Mouse (Mus musculus) small intestine, adult 2 months (tissue): ENCODE measurements around the gene Sdsl.

Experiments used
- CTCF ChIP-seq: fragments of 200-500 bp; IDR thresholded peaks from 2 replicates; pipeline ENCODE4 v1.5.1; 2012; ENCODE audit warnings: low read depth, mild to moderate bottlenecking, control low read depth, inconsistent platforms, low read length, moderate library complexity, mixed read lengths; ENCODE audit not compliant: insufficient replicate concordance, insufficient read length; ENCODE audit errors: extremely low read depth
- POLR2A ChIP-seq: fragments of 200-500 bp; IDR thresholded peaks from 2 replicates; pipeline ENCODE4 v1.6.1; 2012; ENCODE audit warnings: low read depth, mild to moderate bottlenecking, control low read depth, inconsistent platforms, low read length, moderate library complexity

- TF ChIP-seq CTCF (no peak), POLR2A (no peak)
These were observed 45.1 kb downstream of the Sdsl start for GRCm38 (mm10) chr5:120427451-120427938.
